Mouse (Mus musculus) layer of hippocampus, postnatal 10 days (tissue): ENCODE data around the gene Jtb. TPM values are rescaled to one million over a fixed set of nuclear protein-coding genes. Genes with fewer than 3 reads are reported as not detected.

Experiments
- microRNA-seq, 2 experiments: library from miRNA; unstranded; fragments of <30 nt; microRNA quantifications; one replicate each; pipeline ENCODE4 v1.2.0; 2021
- total RNA-seq, 2 experiments: library from RNA; stranded (reverse); gene quantifications; 2 replicates each; pipeline ENCODE4 v1.2.3; 2021

Gene Jtb
- total RNA-seq, 2 experiments from 2014 or later, result 50.2 to 59.4 TPM

Small RNA genes within 50 kb of the gene (microRNA-seq; reads per million reads assigned to microRNA genes)
- gene Mir7012, result 0.39 to 1.3 reads per million in 2 experiments

Other genes starting within 250 kb of the Jtb start
- 10 to 100 TPM; 60.7 to 67.3 TPM for gene Hax1, start 232.8 kb upstream of the Jtb start, total RNA-seq
- 10 to 100 TPM; 83.5 to 91.6 TPM for gene 4933434E20Rik, start 180.0 kb upstream of the Jtb start, total RNA-seq
- 100 to 1,000 TPM; 146 to 188 TPM for gene Ubap2l, start 179.0 kb upstream of the Jtb start, total RNA-seq
- 100 to 1,000 TPM; 245 to 256 TPM for gene Tpm3, start 158.9 kb upstream of the Jtb start, total RNA-seq
- under 1 TPM; 0.36 to 0.50 TPM for gene Nup210l, start 127.5 kb upstream of the Jtb start, total RNA-seq
- 100 to 1,000 TPM; 800 to 858 TPM for gene Rps27, start 17.9 kb upstream of the Jtb start, total RNA-seq
- 10 to 100 TPM; 10.3 to 10.8 TPM for gene Rab13, start 17.9 kb upstream of the Jtb start, total RNA-seq
- not detected for gene Creb3l4, start 11.9 kb downstream of the Jtb start, total RNA-seq
- gene Slc39a1, start 16.6 kb downstream of the Jtb start, total RNA-seq, result 10 to 100 TPM; 48.6 to 52.3 TPM
- 10 to 100 TPM; 29.8 to 34.6 TPM for gene Crtc2, start 22.6 kb downstream of the Jtb start, total RNA-seq
- 10 to 100 TPM; 23.1 to 28.8 TPM for gene Dennd4b, start 33.6 kb downstream of the Jtb start, total RNA-seq
- 10 to 100 TPM; 79.6 to 94.1 TPM for gene Gatad2b, start 61.6 kb downstream of the Jtb start, total RNA-seq
- gene Slc27a3, start 158.3 kb downstream of the Jtb start, total RNA-seq, result 10 to 100 TPM; 18.6 to 21.5 TPM
- gene Ints3, start 202.0 kb downstream of the Jtb start, total RNA-seq, result 10 to 100 TPM; 59.6 to 61.2 TPM
- 1 to 10 TPM; 5.2 to 6.6 TPM for gene Npr1, start 234.3 kb downstream of the Jtb start, total RNA-seq
- 100 to 1,000 TPM; 107 to 109 TPM for gene Ilf2, start 244.5 kb downstream of the Jtb start, total RNA-seq